Mouse (Mus musculus): Measurements from ENCODE around the gene Tdrkh.

- TF ChIP-seq POLR2A (IDR thresholded peaks at IDR 0.05; ENCODE audit: borderline replicate concordance, low read depth, low read length) (no peak), CTCF (IDR thresholded peaks at IDR 0.05; ENCODE audit: low read depth, low read length) (no peak)
Measured at GRCm38 (mm10) chr3:94392128-94392527, 20.9 kb upstream of the Tdrkh start.
